ENCODE assay signal across 26 mouse cellular contexts in genomic region chr13:79550711-79551110, GRCm38 (mm10).
DNase-seq lines count a peak whose midpoint lies in the region; ATAC-seq and TF ChIP-seq lines count a peak whose summit lies in the region.
"Had no signal": no experiment of that assay in that cellular context is flagged by ENCODE, and none has a peak within 500 bp of the region (broad histone marks: within the 10 kb centered on the region; RNA-seq: fewer than 3 reads in every experiment).

No protein-coding gene starts in this region.

- H3K27me3 ChIP-seq in forebrain, embryonic 12.5 days = no peaks in the 10 kb centered on the region
- H3K27me3 ChIP-seq in forebrain, embryonic 10.5 days (ENCODE audit: poor library complexity, severe bottlenecking) = no peaks in the 10 kb centered on the region
- H3K27me3 ChIP-seq in forebrain, embryonic 14.5 days (replicated peaks; ENCODE audit: control insufficient read depth, insufficient read depth, low read length) = no peaks in the 10 kb centered on the region
- H3K27me3 ChIP-seq in forebrain, embryonic 15.5 days = no peaks in the 10 kb centered on the region
- no peaks in the 10 kb centered on the region for H3K27me3 ChIP-seq in lung, embryonic 14.5 days (ENCODE audit: insufficient read depth, low read length)
- H3K27me3 ChIP-seq: CH12.LX; embryonic facial prominence, embryonic 13.5 days; embryonic facial prominence, embryonic 15.5 days; Patski had no signal

- H3K4me3 ChIP-seq in forebrain, embryonic 12.5 days (replicated peaks) = no peak overlapping the region
- no peak overlapping the region for H3K4me3 ChIP-seq in forebrain, embryonic 10.5 days
- no peak overlapping the region for H3K4me3 ChIP-seq in forebrain, embryonic 14.5 days (ENCODE audit: low read depth, low read length)
- no peak overlapping the region for H3K4me3 ChIP-seq in forebrain, embryonic 15.5 days
- no peak overlapping the region for H3K4me3 ChIP-seq in lung, embryonic 14.5 days (ENCODE audit: low read depth, low read length)
- H3K4me3 ChIP-seq: embryonic facial prominence, embryonic 13.5 days; embryonic facial prominence, embryonic 15.5 days; erythroblast, embryonic 14.5 days had no signal

- no peaks in the 10 kb centered on the region for H3K9me3 ChIP-seq in forebrain, embryonic 12.5 days
- no peaks in the 10 kb centered on the region for H3K9me3 ChIP-seq in forebrain, embryonic 10.5 days
- no peaks in the 10 kb centered on the region for H3K9me3 ChIP-seq in forebrain, embryonic 14.5 days (replicated peaks; ENCODE audit: control insufficient read depth, low read length)
- H3K9me3 ChIP-seq in forebrain, embryonic 15.5 days = no peaks in the 10 kb centered on the region
- no peaks in the 10 kb centered on the region for H3K9me3 ChIP-seq in lung, embryonic 14.5 days (ENCODE audit: low read depth, low read length)
- H3K9me3 ChIP-seq: embryonic facial prominence, embryonic 13.5 days; embryonic facial prominence, embryonic 15.5 days had no signal

- no peak overlapping the region for H3K27ac ChIP-seq in forebrain, embryonic 12.5 days
- H3K27ac ChIP-seq in forebrain, embryonic 10.5 days = no peak overlapping the region
- no peak overlapping the region for H3K27ac ChIP-seq in forebrain, embryonic 14.5 days (ENCODE audit: low read depth, low read length)
- H3K27ac ChIP-seq in forebrain, embryonic 15.5 days (replicated peaks) = no peak overlapping the region
- no peak overlapping the region for H3K27ac ChIP-seq in lung, embryonic 14.5 days (ENCODE audit: low read depth)
- H3K27ac ChIP-seq: embryonic facial prominence, embryonic 13.5 days; embryonic facial prominence, embryonic 15.5 days had no signal

- no peak for TF ChIP-seq POLR2A in brain, embryonic 14.5 days (IDR thresholded peaks at IDR 0.05; ENCODE audit: borderline replicate concordance, extremely low read depth, insufficient read depth, insufficient read length, poor library complexity, severe bottlenecking)

- H3K9ac ChIP-seq in forebrain, embryonic 12.5 days = no peak overlapping the region
- no peak overlapping the region for H3K9ac ChIP-seq in forebrain, embryonic 14.5 days (ENCODE audit: low read length)
- H3K9ac ChIP-seq in forebrain, embryonic 15.5 days (replicated peaks) = no peak overlapping the region
- no peak overlapping the region for H3K9ac ChIP-seq in lung, embryonic 14.5 days
- H3K9ac ChIP-seq: embryonic facial prominence, embryonic 13.5 days; embryonic facial prominence, embryonic 15.5 days had no signal

- no peak for DNase-seq in forebrain, embryonic 10.5 days (ENCODE audit: extremely low spot score, low spot score)
- peak; percentile 19 for DNase-seq in forebrain, embryonic 14.5 days (ENCODE audit: low spot score)
- DNase-seq in lung, embryonic 14.5 days = peak; percentile 4
- no peak for DNase-seq in lung, postnatal 36 days
- peak; percentile 42 for DNase-seq in brain, embryonic 14.5 days (ENCODE audit: low read depth)
- DNase-seq: adrenal gland, adult 8-10 months; adrenal gland, postnatal 14 days; adrenal gland, postnatal 36 days; B cell, adult 2 months; cerebellum, adult 11 months; cerebellum, adult 18-20 months; cerebellum, adult 8-10 months; cerebellum, adult 9-11 months; cerebellum, postnatal 14 days; cerebellum, postnatal 36 days; embryo, embryonic 11 days had no signal

- H3K4me1 ChIP-seq in forebrain, embryonic 12.5 days = 0 out of 2 replicates have a peak, but pooled peaks cover 3% of the 10 kb centered on the region
- peaks cover 6% of the 10 kb centered on the region for H3K4me1 ChIP-seq in forebrain, embryonic 10.5 days
- no peaks in the 10 kb centered on the region for H3K4me1 ChIP-seq in forebrain, embryonic 14.5 days (ENCODE audit: control insufficient read depth, insufficient read depth, low read length)
- H3K4me1 ChIP-seq in forebrain, embryonic 15.5 days = 0 out of 2 replicates have a peak, but pooled peaks cover 4% of the 10 kb centered on the region
- no peaks in the 10 kb centered on the region for H3K4me1 ChIP-seq in lung, embryonic 14.5 days (ENCODE audit: insufficient read depth)
- H3K4me1 ChIP-seq: embryonic facial prominence, embryonic 13.5 days; embryonic facial prominence, embryonic 15.5 days had no signal

- no peak overlapping the region for H3K4me2 ChIP-seq in forebrain, embryonic 12.5 days
- H3K4me2 ChIP-seq in forebrain, embryonic 14.5 days (ENCODE audit: low read length) = no peak overlapping the region
- H3K4me2 ChIP-seq in forebrain, embryonic 15.5 days (replicated peaks) = no peak overlapping the region
- H3K4me2 ChIP-seq in lung, embryonic 14.5 days = no peak overlapping the region
- H3K4me2 ChIP-seq: embryonic facial prominence, embryonic 13.5 days; embryonic facial prominence, embryonic 15.5 days had no signal

- 26% methylated on average over 2 of the region's 2 CpGs for WGBS in forebrain, embryonic 12.5 days
- 57% methylated on average over 2 of the region's 2 CpGs for WGBS in forebrain, embryonic 10.5 days
- 48% methylated on average over 2 of the region's 2 CpGs for WGBS in forebrain, embryonic 14.5 days
- 31% methylated on average over 2 of the region's 2 CpGs for whole genome bisulfite sequencing in forebrain, embryonic 15.5 days
- 8% methylated on average over 2 of the region's 2 CpGs for WGBS in lung, embryonic 14.5 days

- TF ChIP-seq CTCF in lung, embryonic 14.5 days (IDR thresholded peaks at IDR 0.05; ENCODE audit: low read depth) = no peak
- TF ChIP-seq CTCF in brain, embryonic 14.5 days (IDR thresholded peaks at IDR 0.05; ENCODE audit: borderline replicate concordance, extremely low read depth, insufficient read depth, insufficient read length) = no peak

- peak; percentile 53 for ATAC-seq in forebrain, embryonic 12.5 days (ENCODE audit: low FRiP score)
- ATAC-seq in forebrain, embryonic 14.5 days = peak; percentile 67
- ATAC-seq in forebrain, embryonic 15.5 days (replicated peaks) = no peak
- ATAC-seq in lung, embryonic 14.5 days (ENCODE audit: insufficient read depth) = no peak
- ATAC-seq: activated CD4-positive, CD25-positive, alpha-beta regulatory T cell, adult 4 months; CD4-positive, CD25-positive, alpha-beta regulatory T cell, adult 4 months; Patski had no signal

- H3K36me3 ChIP-seq in forebrain, embryonic 12.5 days (replicated peaks) = no peaks in the 10 kb centered on the region
- H3K36me3 ChIP-seq in forebrain, embryonic 10.5 days (replicated peaks) = no peaks in the 10 kb centered on the region
- H3K36me3 ChIP-seq in forebrain, embryonic 14.5 days (ENCODE audit: control insufficient read depth, insufficient read depth, low read length) = no peaks in the 10 kb centered on the region
- no peaks in the 10 kb centered on the region for H3K36me3 ChIP-seq in forebrain, embryonic 15.5 days
- no peaks in the 10 kb centered on the region for H3K36me3 ChIP-seq in lung, embryonic 14.5 days (ENCODE audit: insufficient read depth)
- H3K36me3 ChIP-seq: embryonic facial prominence, embryonic 13.5 days; embryonic facial prominence, embryonic 15.5 days; G1E had no signal

Comparison
In these comparisons a context has a peak if more than half of its experiments do, and no peak if none do; other contexts are left out.
1. ATAC-seq: peak in forebrain, embryonic 12.5 days (single experiment) and forebrain, embryonic 14.5 days (single experiment); none in forebrain, embryonic 15.5 days (single experiment) and lung, embryonic 14.5 days (single experiment).
2. DNase-seq: peak in forebrain, embryonic 14.5 days (single experiment), lung, embryonic 14.5 days (single experiment) and brain, embryonic 14.5 days (single experiment); none in forebrain, embryonic 10.5 days (single experiment) and lung, postnatal 36 days (single experiment).